Mouse (Mus musculus) T-helper 1 cell (primary cell): Measurements from ENCODE around the gene Slc24a2.

Source experiments
- in situ Hi-C: fragments of 300-600 bp; cut with MboI, MseI; formaldehyde crosslinking; loops from one replicate; pipeline ENCODE4 v1.15.1; 2025; ENCODE audit warnings: high pct_unique_total_duplicates

Gene Slc24a2

GRCm38 (mm10) chr4:87229960-87230551 lies at the start of gene Slc24a2:
TSS of gene Slc24a2 (minus strand) at chr4:87230477.
- in situ Hi-C loops, result no loop called here

- in situ Hi-C loops, result no loop called here
Measured at GRCm38 (mm10) chr4:87274825-87275224, 44.5 kb upstream of the Slc24a2 start.

GRCm38 (mm10) chr4:87274276-87274675 lies 44.0 kb upstream of the Slc24a2 start:
- in situ Hi-C loops, result no loop called here

- in situ Hi-C loops, result no loop called here
Measured at GRCm38 (mm10) chr4:87273476-87273875, 43.2 kb upstream of the Slc24a2 start.

- in situ Hi-C loops, result no loop called here
Measured at GRCm38 (mm10) chr4:87229224-87229959, 885 bp downstream of the Slc24a2 start.

- in situ Hi-C loops, result no loop called here
Measured at GRCm38 (mm10) chr4:87221586-87221985, 8.7 kb downstream of the Slc24a2 start.

- in situ Hi-C loops, result no loop called here
Measured at GRCm38 (mm10) chr4:87218196-87218595, 12.1 kb downstream of the Slc24a2 start.

- in situ Hi-C loops, result no loop called here
Measured at GRCm38 (mm10) chr4:87211344-87211978, 18.8 kb downstream of the Slc24a2 start.

- in situ Hi-C loops, result no loop called here
Measured at GRCm38 (mm10) chr4:87210533-87210932, 19.7 kb downstream of the Slc24a2 start.

- in situ Hi-C loops, result no loop called here
Measured at GRCm38 (mm10) chr4:87202081-87202480, 28.2 kb downstream of the Slc24a2 start.

GRCm38 (mm10) chr4:87201229-87201628 lies 29.0 kb downstream of the Slc24a2 start:
- in situ Hi-C loops, result no loop called here

GRCm38 (mm10) chr4:87184147-87184930 lies 45.9 kb downstream of the Slc24a2 start:
- in situ Hi-C loops, result no loop called here

- in situ Hi-C loops, result no loop called here
Measured at GRCm38 (mm10) chr4:87177116-87177515, 53.2 kb downstream of the Slc24a2 start.

- in situ Hi-C loops, result no loop called here
Measured at GRCm38 (mm10) chr4:87163945-87164344, 66.3 kb downstream of the Slc24a2 start.

GRCm38 (mm10) chr4:87158053-87158452 lies 72.2 kb downstream of the Slc24a2 start:
- in situ Hi-C loops, result no loop called here

- in situ Hi-C loops, result no loop called here
Measured at GRCm38 (mm10) chr4:87151990-87152389, 78.3 kb downstream of the Slc24a2 start.

GRCm38 (mm10) chr4:87149584-87149983 lies 80.7 kb downstream of the Slc24a2 start:
- in situ Hi-C loops, result no loop called here

- in situ Hi-C loops, result no loop called here
Measured at GRCm38 (mm10) chr4:87141590-87142365, 88.5 kb downstream of the Slc24a2 start.

GRCm38 (mm10) chr4:87140901-87141300 lies 89.4 kb downstream of the Slc24a2 start:
- in situ Hi-C loops, result no loop called here

GRCm38 (mm10) chr4:87132525-87132924 lies 97.8 kb downstream of the Slc24a2 start:
- in situ Hi-C loops, result no loop called here

- in situ Hi-C loops, result no loop called here
Measured at GRCm38 (mm10) chr4:87126756-87127155, 103.5 kb downstream of the Slc24a2 start.
